Mouse (Mus musculus) cortical plate, adult 2 months (tissue): ENCODE measurements around the gene Tada3.

Experiments used
- CTCF ChIP-seq: fragments of 200-500 bp; IDR thresholded peaks from 2 replicates; pipeline ENCODE4 v1.5.1; 2011; ENCODE audit warnings: mild to moderate bottlenecking, control low read depth, low read length; ENCODE audit not compliant: insufficient read depth; ENCODE audit errors: extremely low read depth
- POLR2A ChIP-seq: fragments of 200-500 bp; IDR thresholded peaks from 2 replicates; pipeline ENCODE4 v1.6.1; 2011; ENCODE audit warnings: mild to moderate bottlenecking, low read length, control low read depth; ENCODE audit not compliant: insufficient read depth; ENCODE audit errors: extremely low read depth

DNA sequence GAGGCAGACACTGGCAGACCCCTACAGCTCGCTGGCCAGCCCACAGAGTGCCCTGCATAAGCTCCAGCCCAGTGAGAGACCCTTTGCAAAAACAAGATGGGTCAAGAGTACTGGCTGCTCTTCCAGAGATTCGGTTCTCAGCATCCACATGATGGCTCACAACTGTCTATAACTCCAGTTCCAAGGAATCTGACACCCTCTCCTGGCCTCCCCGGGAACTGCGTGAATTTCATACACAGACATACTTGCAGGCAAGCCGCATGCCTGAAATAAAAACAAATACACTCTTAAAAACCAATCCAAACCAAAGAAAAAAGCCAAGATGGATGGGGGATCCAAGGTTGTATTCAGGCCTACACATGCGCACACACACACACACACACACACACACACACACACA lies 17.8 kb upstream of the Tada3 start:
- no peak for TF ChIP-seq CTCF
- no peak for TF ChIP-seq POLR2A
